Mouse (Mus musculus): ENCODE measurements around the gene Gm42878.

DNA sequence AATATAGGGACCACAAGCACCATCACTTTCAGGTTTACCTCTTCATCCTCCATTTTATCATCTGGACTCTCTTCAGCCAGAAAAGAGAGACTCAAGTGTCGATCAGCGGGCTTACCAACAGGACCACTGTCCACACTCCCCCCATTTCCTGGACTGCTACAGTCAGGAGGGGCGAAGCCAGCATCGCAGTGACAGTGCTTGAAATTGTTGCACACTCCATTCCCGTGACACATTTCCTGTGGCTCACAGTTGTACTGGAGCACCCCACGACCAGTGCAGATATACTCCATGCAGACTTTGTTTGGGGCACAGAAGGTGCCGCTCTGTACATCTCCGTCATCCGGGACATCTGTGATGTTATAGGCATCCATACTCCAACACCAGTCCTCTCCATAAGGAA lies 26.3 kb downstream of the Gm42878 start:
- TF ChIP-seq CTCF (IDR thresholded peaks at IDR 0.05; ENCODE audit: low read depth, low read length), result no peak
- no peak for TF ChIP-seq POLR2A (IDR thresholded peaks at IDR 0.05; ENCODE audit: extremely low read depth, insufficient read depth, low read length)
